Mouse (Mus musculus) hindlimb bud, embryonic 11.5 days (tissue): ENCODE data around the gene Hoxb4.

Source experiments
- DNase-seq: peaks from one replicate; pipeline ENCODE4 v3.0.0-alpha.2; 2012; ENCODE audit warnings: low read depth, low spot score; ENCODE audit errors: extremely low spot score

Hoxb4 gene

GRCm38 (mm10) chr11:96311520-96312417 is 6.3 kb upstream of the Hoxb4 start:
- no peak for DNase-seq

GRCm38 (mm10) chr11:96313134-96313533 is 4.9 kb upstream of the Hoxb4 start:
- DNase-seq = no peak

DNA sequence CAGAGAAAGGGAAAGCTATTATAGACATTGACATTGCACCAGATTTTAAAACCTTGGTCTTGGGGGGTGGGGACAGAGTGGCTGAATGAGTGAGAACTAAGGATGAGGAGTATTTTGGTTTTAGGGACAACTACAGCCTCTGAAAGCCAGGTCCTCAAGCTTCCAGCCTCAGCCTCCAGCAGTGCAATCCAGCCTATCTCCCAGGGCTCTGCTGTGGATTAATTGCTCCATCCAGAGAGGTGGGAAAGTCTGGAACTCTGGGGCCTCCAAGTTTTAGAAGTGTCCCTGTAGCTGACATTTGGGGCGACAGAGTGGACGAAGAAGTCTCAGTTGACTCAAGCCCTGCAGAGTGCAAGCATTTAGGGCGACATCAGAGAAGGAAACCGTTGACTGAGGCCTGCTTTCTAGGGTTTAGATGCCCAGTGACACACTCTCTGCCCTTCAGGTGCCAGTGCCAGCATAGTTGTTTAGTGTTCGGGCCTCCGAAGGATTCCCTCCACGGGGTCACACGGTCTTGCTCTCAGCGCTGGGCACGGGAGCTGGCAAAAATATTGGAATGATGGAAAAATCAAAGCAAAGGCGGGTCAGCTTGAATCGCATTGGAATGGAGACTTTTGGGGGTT is 4.2 kb upstream of the Hoxb4 start:
- no peak for DNase-seq

DNA sequence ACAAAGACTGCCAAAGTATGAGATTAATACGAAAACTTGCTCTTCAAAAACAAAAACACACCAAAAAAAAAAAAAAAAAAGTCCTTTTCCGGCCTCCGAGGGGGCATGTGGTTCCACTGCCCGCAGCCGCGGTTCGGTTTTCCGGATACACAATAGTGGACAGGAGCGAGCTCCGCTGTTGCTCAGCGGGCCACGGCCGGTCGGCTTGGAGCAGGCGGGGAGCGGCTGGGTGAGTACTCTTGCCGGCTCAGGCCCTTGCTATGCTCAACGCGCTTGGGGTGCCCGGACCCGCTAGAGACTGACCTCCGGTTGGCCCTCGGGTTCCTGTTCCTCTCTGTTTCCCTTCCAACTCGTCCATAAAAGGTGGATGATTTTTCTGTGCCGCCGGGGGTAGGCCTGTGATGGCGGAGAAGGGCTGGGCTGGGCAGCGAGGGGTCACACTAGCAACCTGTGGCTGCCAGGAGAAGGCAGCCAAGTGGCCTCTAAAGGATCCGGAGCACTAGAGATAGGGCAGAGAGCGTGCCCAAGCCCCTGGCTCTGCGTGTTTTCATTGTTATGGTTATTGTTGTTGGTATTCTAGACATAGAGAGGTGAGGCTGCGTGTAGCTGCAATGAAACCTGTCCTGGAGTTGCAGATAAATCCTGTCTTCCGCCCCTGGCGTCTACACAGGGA is 3.3 kb upstream of the Hoxb4 start:
- DNase-seq = no peak

- no peak for DNase-seq
These were observed 2.8 kb upstream of the Hoxb4 start for GRCm38 (mm10) chr11:96315344-96315681.

- DNase-seq = no peak
These were observed 1.1 kb upstream of the Hoxb4 start for GRCm38 (mm10) chr11:96316696-96317607.

- DNase-seq = no peak
These were observed 452 bp downstream of the Hoxb4 start for GRCm38 (mm10) chr11:96318368-96319070.

GRCm38 (mm10) chr11:96319071-96319902 is 1.2 kb downstream of the Hoxb4 start:
- DNase-seq = no peak

GRCm38 (mm10) chr11:96319910-96320309 is 1.8 kb downstream of the Hoxb4 start:
- no peak for DNase-seq

- no peak for DNase-seq
These were observed 2.6 kb downstream of the Hoxb4 start for GRCm38 (mm10) chr11:96320688-96321087.

GRCm38 (mm10) chr11:96321846-96322245 is 3.8 kb downstream of the Hoxb4 start:
- DNase-seq = no peak

DNA sequence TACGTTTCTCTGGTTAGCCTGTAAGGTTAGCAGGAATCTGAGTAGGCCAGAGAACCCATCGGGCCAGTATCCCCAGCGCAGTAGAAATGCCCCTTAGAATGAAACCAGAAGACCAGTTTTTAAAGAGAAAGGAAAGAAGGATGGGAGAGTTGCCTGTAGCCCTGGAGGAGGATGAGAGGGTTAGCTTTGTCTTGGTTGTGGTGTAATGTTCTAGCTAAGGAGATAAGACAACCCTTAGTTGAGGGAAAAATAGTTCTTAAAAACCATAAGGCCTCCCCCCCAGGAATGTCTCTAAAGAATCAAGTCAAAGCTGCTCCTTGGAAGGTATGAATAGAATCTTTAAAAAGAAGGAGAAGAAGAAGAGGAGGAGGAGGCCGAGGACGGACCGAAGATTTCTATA is 4.7 kb downstream of the Hoxb4 start:
- DNase-seq = no peak

DNA sequence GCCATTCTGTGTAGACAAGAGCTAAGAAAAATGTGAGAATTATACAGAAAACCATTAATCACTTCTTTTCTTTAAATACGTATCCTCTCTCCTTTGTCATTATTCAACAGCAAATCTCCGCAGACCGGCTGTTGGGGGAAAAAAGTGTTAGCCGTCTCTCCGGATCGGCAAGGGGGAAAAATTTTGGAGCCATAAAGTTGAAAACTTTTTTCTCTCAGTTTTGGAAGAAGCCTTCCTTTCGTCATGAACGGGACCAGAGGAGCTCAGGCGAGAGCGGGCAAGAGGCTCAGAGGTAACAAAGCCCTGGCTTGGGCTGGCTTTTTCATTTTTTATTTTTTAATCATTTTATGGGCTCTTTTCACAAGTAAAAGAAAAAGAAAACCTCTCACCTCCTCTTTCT is 5.1 kb downstream of the Hoxb4 start, which contains the start of gene Hoxb3:
Hoxb3 (plus strand) TSS at position 173 of the 400 bp plus-strand sequence.
- DNase-seq = no peak

GRCm38 (mm10) chr11:96324125-96324524 is 6.1 kb downstream of the Hoxb4 start:
- DNase-seq = no peak

DNA sequence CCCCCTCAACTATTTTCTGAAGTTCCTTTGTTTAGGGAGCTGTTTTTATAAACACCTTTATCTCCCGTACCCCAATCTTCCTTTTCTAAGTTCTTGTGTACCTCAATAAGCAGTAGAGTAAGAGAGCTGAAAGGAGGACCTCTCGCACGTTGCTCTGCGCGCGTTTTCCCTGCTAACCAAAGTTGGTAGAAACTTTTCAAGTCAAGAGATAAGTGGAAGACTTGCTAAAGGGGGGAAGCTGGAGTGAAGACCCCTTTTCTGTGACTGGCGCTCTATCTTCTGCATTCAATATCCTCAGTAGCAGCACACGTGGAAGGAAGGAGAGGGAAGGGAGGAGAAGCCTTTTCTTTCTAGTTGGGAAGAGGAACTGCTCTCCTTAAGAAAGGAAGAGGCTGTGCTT is 6.9 kb downstream of the Hoxb4 start:
- no peak for DNase-seq

GRCm38 (mm10) chr11:96325747-96326212 is 7.7 kb downstream of the Hoxb4 start:
- DNase-seq = no peak

DNA sequence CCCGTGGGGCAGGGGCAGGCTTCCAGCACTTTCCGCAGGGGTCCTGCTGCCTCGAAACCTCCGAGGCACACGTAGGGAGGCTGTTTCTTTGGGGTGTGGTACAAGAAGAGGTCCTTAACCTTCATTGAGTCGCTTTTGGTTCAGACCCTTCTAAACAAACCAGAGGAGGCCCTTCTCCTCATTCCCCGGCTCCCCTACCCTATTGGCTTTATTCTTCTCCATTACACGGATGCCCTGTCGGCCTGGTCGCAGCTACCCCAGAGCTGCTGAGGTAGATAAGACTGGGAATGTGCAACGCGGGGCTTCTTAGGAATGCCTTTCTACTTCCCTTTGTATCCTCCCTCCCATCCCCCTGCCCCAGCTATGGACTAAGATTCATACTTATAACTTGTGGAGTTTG is 8.6 kb downstream of the Hoxb4 start:
- no peak for DNase-seq

DNA sequence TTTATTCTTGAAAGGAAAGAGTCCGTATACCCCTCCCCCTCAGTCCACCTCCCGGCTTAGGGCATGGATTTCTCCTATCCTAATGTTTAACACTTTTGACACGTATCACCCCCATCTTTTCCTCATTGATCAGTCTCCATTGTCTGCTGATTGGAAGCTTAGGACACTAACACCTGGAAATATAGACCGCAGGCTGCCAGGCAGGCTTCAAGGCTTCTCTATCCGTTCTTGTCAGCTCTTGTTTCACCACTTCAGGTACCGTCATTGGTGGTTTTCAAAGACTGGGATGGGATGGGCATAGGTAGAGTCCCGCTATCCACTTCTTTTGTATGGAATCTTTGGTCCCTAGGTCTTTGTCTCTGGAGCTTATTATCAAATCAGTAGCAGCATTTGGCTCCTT is 9.1 kb downstream of the Hoxb4 start:
- no peak for DNase-seq

GRCm38 (mm10) chr11:96327750-96328149 is 9.7 kb downstream of the Hoxb4 start:
- DNase-seq = no peak
